Mouse (Mus musculus): ENCODE data around the gene Rptn. TPM values are rescaled to one million over a fixed set of nuclear protein-coding genes. Genes with fewer than 3 reads are reported as not detected.

Rptn gene
- polyA plus RNA-seq, 1 experiment from 2014 or later: 6.0 TPM

Small RNA genes lying within 50 kb of the gene (microRNA-seq; reads per million reads assigned to microRNA genes)
- gene Gm22752 (not detected), gene Gm44353 (not detected)

Other genes starting within 250 kb of the Rptn start
- 0.68 TPM in 1 of 2 replicates, not detected in the other for gene Crnn, start 248.9 kb upstream of the Rptn start, polyA plus RNA-seq (2015; fragmentation: Nextera tagmentation; extraction: Ambion mirVana)
- gene Flg2, start 196.4 kb upstream of the Rptn start, polyA plus RNA-seq (2015; fragmentation: Nextera tagmentation; extraction: Ambion mirVana): not detected in 2 replicates
- 0.51 TPM in 1 of 2 replicates, not detected in the other for gene Flg, start 120.2 kb upstream of the Rptn start, polyA plus RNA-seq (2015; fragmentation: Nextera tagmentation; extraction: Ambion mirVana)
- gene Hrnr, start 74.0 kb upstream of the Rptn start, polyA plus RNA-seq (2015; fragmentation: Nextera tagmentation; extraction: Ambion mirVana): 0.01 and 0.17 TPM in 2 replicates
- 1.5 and 1.6 TPM in 2 replicates for gene Tchh, start 48.6 kb downstream of the Rptn start, polyA plus RNA-seq (2015; fragmentation: Nextera tagmentation; extraction: Ambion mirVana)
- gene Tchhl1, start 75.1 kb downstream of the Rptn start, polyA plus RNA-seq (2015; fragmentation: Nextera tagmentation; extraction: Ambion mirVana): not detected in 2 replicates
- gene S100a11, start 126.8 kb downstream of the Rptn start, polyA plus RNA-seq (2015; fragmentation: Nextera tagmentation; extraction: Ambion mirVana): 1,455 and 1,609 TPM in 2 replicates
- 444 and 470 TPM in 2 replicates for gene S100a10, start 161.4 kb downstream of the Rptn start, polyA plus RNA-seq (2015; fragmentation: Nextera tagmentation; extraction: Ambion mirVana)